Mouse (Mus musculus) layer of hippocampus, adult 18-20 months (tissue): ENCODE measurements around the gene Gstz1. TPM values are rescaled to one million over a fixed set of nuclear protein-coding genes. Genes with fewer than 3 reads are reported as not detected.
"Not testable (repeated sequence)": the region's sequence is repeated elsewhere in the genome, so short reads cannot be mapped to it uniquely, and the experiment has no call there.

Experiments used
- DNase-seq, 2 experiments: peaks; one replicate each; pipeline ENCODE4 v3.0.0; 2022; ENCODE audit warnings: low spot score in 2 of 2
- total RNA-seq, 2 experiments: library from RNA; stranded (reverse); gene quantifications; 2 replicates each; pipeline ENCODE4 v1.2.3; 2021

Gene Gstz1
- total RNA-seq, 2 experiments from 2014 or later = 47.1 to 50.3 TPM

DNA sequence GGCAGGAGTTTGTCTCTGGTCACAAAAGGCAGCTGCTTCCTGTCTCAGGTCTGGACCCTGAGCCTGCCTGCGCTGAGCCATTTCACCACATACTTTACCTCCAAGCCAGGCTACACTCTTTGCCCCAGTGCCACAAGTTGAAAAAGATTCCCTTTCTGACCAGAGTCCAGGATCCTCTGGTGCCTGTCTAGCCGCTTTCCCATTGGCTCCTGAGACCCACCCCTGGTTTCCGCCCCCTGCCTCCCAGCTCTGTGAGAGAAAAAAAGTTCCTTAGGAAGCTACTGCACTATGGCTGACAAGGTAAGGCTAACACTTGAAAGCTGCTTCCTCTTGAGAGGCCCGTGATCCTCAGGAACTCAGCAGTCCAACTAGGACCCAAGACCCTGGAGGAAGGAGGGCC is 10.4 kb downstream of the Gstz1 start:
- DNase-seq = no peak

DNA sequence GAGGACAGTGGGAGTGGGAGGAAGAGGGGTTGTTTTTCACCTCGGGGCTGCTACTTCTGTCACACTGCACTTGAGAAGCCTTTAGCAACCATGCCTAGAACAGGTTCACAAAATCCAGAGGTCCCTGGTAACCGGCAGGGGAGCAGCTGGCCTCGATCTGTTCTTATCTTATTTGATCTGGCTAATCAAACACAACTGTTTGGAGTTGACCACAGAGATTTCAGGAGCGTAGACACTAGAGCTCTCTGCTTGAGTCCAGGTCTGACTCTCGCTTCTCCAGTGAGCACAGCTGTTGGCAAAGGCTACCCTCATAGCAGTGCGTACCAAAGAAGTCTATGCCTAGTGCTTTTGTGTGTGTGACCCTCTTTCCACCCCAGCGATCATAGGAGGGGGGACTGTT is 11.1 kb downstream of the Gstz1 start:
- no peak for DNase-seq

DNA sequence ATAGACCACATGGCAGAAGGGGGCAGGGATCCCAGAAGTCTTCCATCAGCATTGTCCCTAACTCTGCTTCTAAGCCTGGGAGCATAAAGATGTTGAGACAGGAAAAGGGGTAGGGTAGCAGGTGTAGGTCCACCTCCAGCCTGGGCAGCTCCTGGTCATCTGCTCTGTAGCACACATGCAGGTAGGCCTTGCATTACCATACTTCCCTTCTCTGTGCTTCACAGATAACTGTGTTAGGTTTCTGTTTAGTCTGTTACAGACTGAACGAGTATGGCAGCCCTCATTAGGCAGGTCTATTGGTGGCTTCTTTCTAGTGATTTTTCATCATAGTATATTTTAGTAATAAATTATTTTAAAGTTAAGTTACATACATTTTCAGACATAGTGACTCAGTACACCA is 13.3 kb downstream of the Gstz1 start:
- DNase-seq = no peak

DNA sequence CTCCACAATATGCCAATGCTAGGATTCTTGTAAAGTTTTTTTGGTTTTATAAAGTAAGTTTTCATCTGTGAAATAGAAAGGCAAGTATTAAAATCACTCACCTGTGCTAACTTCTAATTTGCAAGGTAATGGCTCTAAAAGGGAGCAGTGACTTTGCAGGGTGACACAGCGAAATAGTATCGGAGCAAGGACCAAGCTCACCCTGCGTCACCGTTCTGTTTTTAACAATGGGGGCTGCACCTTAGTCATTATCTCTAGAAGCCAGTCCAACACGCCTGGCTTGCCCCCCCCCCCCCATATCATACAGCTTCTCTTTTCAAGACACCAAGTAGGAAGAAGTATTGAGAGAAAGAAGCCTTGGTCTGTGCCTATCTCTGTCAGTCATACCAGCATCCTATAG is 13.8 kb downstream of the Gstz1 start:
- DNase-seq = no peak

DNA sequence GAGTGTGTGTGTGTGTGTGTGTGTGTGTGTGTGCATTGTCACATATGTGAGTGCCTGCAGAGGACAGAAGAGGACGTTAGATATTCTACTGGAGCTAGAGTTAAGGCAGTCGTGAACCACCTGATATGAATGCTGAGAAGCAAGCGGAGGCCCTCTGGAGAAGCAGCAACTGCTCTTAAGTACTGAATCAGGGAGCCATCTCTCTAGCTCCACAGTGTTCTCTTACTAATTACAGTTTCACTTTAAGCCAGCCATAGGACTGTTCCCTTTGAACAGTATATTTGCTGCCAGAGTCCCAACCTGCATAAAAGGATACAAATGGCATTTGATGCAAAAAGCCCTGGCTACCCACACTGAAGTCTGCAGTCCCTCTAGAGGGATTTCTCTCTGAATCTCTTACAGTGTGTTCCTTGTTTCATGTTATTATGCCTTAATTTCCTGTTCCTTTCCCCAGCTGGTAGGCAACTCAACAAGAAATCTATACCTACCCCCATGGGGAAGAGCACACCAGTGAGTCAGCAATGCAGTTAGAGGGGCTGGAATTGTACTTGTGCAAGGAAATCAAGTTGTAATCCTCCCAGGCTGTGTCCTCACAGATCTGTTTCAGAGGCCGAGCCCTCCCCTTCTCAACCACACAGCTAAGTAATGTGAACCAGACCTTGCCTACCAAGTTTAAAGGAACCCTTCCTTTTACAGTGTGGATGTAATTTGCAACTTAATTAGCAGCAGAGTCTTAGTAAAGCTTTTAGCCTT is 28.4 kb downstream of the Gstz1 start:
- peak in 1 of 2 experiments; percentile 19 for DNase-seq

DNA sequence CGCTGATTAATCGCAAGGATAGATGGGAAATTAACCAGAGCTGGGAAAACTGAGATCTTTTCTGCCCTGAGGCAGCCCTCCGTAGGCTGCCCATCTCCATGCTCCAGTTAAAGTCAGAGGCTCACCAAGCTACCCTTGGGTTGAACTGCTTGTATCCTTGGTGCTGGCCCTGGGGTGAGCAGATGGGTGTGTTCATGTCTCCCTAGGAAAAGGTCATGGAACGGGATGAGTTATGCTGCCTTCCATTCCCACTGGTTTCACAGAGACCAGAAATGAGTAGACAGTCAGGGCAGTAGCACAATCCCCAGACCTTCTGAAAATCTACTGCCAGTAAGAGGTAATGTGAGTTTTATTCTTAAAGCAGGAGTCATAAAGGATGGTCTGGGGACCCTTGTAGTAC is 30.7 kb downstream of the Gstz1 start:
- DNase-seq = no peak

DNA sequence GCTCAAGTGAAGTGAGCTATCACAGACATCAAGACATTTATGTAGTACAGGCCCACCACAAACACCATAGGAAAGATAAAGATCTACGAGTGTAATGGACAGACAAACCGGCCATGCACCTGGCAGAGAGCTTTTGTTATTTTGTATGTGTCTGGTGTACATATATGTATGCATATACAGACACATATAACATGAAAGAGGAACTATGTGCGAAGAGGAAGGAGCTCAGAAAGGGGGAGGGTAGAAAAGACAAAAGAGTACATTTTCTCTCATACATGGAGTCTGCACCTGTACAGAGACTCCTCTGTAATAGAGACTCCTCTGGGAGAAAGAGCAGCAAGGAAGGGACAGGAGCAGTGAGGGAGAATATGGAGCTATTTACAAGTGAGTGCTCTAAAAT is 46.0 kb downstream of the Gstz1 start:
- no peak for DNase-seq

DNA sequence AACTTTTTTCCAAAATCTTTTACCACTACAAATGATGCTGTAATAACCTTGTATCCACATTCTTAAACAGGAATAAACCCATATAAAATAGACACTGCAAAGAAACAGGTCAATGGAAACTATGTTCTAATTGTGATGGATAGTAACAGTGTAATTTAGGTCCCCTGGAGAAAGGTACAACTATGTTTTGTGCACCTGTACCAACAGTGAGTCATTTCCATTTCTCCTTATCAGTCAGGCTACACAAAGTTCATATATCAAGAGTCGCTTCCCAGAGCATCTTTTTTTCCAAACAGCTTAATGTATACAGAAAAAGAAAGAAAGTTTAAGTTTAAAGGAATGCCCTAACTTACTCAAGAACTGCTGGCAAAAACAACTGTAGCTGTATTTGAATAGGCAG is 48.1 kb downstream of the Gstz1 start:
- DNase-seq = no peak

DNA sequence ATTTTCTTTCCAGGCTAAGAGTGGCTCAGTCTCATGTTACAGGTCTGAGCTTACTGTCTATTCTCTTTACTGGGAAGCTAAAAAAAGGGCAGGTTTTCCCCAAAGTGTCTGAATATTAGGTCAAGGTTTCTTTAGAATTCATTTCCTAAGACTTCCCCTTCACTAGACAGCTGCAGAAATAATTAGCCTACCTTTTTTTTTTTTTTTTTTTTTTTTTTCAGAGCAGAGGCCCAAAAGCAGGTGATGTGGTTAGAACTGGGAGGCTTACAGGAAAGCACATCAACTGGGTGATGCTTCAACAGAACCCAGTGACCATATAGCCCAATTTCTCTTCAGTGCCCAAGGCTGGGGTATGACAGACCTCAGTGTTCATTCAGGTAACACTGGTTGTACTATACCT is 49.3 kb downstream of the Gstz1 start:
- no peak for DNase-seq

DNA sequence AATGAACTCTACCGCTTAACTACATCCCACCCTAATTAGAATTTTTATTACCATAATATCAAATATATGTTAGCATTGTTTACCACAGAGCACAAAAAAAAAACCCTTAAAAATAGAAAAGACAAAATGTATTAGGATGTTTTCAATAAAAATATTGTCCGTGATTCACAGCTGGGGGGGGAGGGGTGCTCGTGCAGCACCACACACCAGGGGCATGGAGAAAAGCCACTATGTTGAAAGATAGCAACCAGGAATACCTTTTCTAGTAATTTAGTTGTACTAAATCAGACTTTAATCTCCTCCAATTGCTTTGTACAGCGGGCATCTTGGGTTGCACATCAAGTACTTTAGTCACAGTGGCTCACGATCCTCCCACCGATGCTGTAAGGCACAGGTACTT is 51.8 kb downstream of the Gstz1 start:
- DNase-seq = no peak

DNA sequence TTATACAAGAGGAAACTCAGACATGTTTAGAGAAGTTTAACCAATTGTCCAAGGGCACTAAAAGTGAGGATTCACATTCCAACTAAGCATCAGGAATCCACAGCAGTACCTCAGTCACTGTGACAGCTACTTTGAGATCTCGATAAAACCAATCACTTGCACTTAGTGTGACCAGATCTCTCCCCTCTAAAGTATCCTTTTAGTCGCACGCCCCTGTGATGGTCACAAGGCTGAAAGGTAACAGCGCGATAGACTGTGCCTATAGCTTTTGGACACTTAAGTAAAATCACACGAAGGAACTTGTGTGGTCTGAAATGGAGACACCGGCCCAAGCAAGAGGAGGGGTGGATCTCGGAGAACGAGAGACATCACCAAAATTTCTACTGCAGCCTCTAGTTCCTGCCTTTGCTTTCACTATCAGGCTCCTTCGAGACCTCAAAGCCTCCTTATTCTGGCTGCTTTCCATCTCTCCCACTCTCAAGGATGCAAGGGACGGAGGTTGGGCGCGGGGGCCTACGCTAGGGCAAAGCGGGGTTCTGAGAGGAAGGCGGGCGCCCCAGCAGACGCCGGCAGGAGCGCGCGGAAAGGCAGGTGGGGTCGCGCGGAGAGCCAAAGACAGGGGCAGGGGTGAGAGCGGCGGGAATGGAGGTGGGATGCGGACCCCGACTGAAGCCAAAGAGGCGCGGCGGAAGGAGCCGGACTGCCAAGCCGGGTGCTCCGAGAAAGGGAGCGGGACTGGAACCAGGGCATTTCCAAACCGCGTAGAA is 52.4 kb downstream of the Gstz1 start, which contains the start of gene Samd15:
TSS of gene Samd15 (plus strand) at position 518 of the 767 bp plus-strand sequence.
- DNase-seq = peak in 1 of 2 experiments; percentile 29

DNA sequence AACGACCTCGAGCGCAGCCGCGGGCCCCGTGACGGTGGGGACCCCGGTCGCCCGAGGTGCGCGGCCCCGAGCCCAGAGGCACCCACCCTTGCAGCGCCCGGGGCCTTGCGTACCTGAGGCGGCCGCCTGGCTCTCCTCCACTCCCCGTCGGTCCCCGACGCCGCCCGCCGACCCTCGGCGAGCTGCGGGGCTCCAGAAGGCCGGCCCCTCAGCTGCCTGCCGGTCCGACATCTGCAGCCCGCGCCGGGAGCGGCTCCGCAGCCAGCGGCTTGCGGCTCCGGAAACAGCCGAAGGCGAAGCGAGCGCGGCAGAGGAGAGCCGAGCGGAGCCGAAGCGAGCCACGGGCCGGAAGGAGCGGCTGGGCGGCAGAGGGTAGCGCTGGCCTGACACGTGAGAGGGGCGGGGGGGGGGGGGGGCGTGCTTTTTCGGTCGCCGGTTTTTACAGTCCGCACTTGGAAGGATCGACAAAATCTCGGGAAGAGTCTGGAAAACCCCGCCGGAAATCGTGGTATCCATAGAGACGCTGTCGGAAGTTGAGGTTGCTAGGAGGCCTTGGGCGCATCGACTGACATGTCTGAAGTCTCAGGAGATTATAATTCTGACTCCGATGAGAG is 53.1 kb downstream of the Gstz1 start, which contains the start of gene Tmed8:
TSS of gene Tmed8 (minus strand) at position 482 of the 614 bp plus-strand sequence.
- peak; percentile 68 to 86 for DNase-seq

DNA sequence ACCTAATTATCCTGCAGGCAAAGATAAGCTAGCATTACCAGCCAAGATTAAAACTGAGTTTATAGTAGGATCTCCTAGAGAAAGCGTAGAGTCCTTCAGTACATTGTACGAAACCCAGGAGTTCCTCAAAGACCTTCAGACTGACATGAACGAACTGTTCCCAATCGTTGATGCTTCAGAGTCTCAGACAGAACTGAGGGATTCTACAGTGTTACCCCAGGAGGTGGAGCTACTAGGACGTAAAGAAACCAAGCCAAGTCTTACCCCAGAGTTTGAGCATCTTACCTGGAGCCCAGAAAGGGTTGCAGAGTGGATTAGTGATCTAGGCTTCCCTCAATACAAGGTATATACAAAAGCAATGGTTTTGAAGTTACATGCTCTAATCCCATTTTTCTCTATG is 54.7 kb downstream of the Gstz1 start:
- DNase-seq = no peak

DNA sequence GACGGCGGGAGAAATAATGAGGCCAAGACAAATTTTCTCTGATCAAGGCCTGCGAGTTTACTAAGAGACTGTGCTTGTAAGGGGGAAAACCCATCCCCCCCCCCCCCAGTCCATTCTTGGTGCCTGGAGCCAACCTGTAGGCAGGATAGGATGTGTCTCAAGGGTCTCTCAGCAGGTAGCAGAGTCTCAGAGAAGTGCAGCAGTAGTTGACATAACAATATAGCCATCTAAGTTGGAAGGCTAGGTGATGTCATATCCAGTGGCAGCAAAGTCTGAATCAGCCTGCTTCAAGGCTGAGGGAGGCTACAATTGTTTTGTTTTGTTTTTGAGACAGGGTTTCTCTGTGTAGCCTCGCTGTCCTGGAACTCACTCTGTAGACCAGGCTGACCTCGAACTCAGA is 58.8 kb downstream of the Gstz1 start:
- DNase-seq = not testable (repeated sequence)

DNA sequence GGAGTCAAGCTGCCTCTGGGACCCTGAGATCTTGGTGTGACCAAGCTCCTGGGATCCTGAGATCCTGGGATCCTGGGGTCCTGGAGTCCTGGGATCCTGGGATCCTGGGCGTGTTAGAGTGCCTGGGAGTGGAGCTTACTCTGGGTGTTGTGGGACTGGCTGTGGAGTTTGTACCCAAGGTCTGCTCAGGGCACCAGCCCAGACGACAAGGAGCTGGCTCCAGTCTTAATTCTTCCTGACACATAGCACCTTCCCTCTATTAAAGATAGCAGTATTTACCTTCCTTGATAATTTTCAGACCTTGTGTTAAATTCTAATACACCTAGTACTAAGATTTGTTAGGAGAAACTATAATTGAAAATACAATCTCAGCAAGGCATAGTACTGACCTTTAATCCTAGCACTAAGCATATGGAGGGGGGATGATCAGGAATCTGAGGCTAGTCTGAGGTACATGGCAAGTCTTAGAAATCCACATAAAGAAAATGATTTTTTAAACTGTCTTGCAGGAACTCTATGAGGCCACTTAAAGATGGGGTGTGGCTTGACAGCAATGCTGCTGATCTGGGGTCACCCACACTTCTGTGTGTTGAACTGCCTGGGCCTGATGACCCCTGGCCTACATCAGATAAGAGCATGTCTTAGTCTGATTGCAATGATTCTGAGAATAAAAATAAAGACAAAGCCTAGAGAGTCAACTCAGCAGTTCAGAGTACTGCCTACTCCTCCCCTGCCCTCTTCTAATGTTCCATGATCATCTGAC is 66.1 kb downstream of the Gstz1 start:
- no peak for DNase-seq

Other genes with a start within 250 kb of the Gstz1 start
- 10 to 100 TPM; 72.9 to 75.1 TPM for gene Cipc, start 200.1 kb upstream of the Gstz1 start, total RNA-seq
- gene Zdhhc22, start 156.7 kb upstream of the Gstz1 start, total RNA-seq = 1 to 10 TPM; 7.9 TPM
- gene Tmem63c, start 125.8 kb upstream of the Gstz1 start, total RNA-seq = 10 to 100 TPM; 34.9 to 35.3 TPM
- 1 to 10 TPM; 2.5 to 3.0 TPM for gene Ngb, start 44.6 kb upstream of the Gstz1 start, total RNA-seq
- 10 to 100 TPM; 15.2 to 16.7 TPM for gene Pomt2, start 803 bp downstream of the Gstz1 start, total RNA-seq
- 1 to 10 TPM; 3.2 to 3.4 TPM for gene Samd15, start 52.6 kb downstream of the Gstz1 start, total RNA-seq
- 10 to 100 TPM; 28.6 to 29.4 TPM for gene Tmed8, start 53.3 kb downstream of the Gstz1 start, total RNA-seq
- gene Noxred1, start 91.6 kb downstream of the Gstz1 start, total RNA-seq = 1 to 10 TPM; 2.2 to 2.5 TPM
- gene Vipas39, start 119.1 kb downstream of the Gstz1 start, total RNA-seq = 10 to 100 TPM; 51.8 to 52.9 TPM
- gene Ahsa1, start 119.3 kb downstream of the Gstz1 start, total RNA-seq = 100 to 1,000 TPM; 192 to 196 TPM
- under 1 TPM in 1 of 2 experiments, not detected in 1; 0.20 TPM for gene Ism2, start 152.5 kb downstream of the Gstz1 start, total RNA-seq
- 10 to 100 TPM; 24.6 to 40.9 TPM for gene Sptlc2, start 241.2 kb downstream of the Gstz1 start, total RNA-seq